Mouse (Mus musculus) C2C12 (cell line): ENCODE results near the gene Tgm1. TPM values are rescaled to one million over a fixed set of nuclear protein-coding genes. Genes with fewer than 3 reads are reported as not detected.

ENCODE experiments used
- H3K27me3 ChIP-seq: one replicate; pipeline ENCODE4 v1.6.1; 2011; ENCODE audit not compliant: control insufficient read depth, insufficient read depth, insufficient read length
- H3K36me3 ChIP-seq: one replicate; pipeline ENCODE4 v1.6.1; 2011; ENCODE audit not compliant: control insufficient read depth, insufficient read depth
- H3K4me3 ChIP-seq: one replicate; pipeline ENCODE4 v1.5.1; 2011; ENCODE audit warnings: mild to moderate bottlenecking, control low read depth; ENCODE audit not compliant: poor library complexity, insufficient read depth, severe bottlenecking
- H3K79me2 ChIP-seq: one replicate; pipeline ENCODE4 v1.6.1; 2011; ENCODE audit not compliant: control insufficient read depth, insufficient read depth
- H3K79me3 ChIP-seq: one replicate; pipeline ENCODE4 v1.6.1; 2011; ENCODE audit warnings: low read depth, control low read depth
- H3ac ChIP-seq: one replicate; pipeline ENCODE3; 2011; ENCODE audit warnings: low read depth; ENCODE audit not compliant: control insufficient read depth, insufficient read length
- CEBPB ChIP-seq: IDR thresholded peaks from one replicate; pipeline ENCODE4 v1.6.1; 2011; ENCODE audit warnings: low read depth, mild to moderate bottlenecking, control low read depth, moderate library complexity
- CTCF ChIP-seq: IDR thresholded peaks from one replicate; pipeline ENCODE4 v1.5.1; 2011; ENCODE audit not compliant: control insufficient read depth, insufficient read depth, insufficient read length
- FOSL1 ChIP-seq: IDR thresholded peaks from one replicate; pipeline ENCODE4 v1.8.0; 2011; ENCODE audit warnings: mild to moderate bottlenecking, low read length; ENCODE audit not compliant: poor library complexity, insufficient read depth, severe bottlenecking
- MAX ChIP-seq: IDR thresholded peaks from one replicate; pipeline ENCODE4 v1.6.1; 2011; ENCODE audit warnings: mild to moderate bottlenecking, control low read depth
- MYOD1 ChIP-seq: IDR thresholded peaks from one replicate; pipeline ENCODE4 v1.6.1; 2011; ENCODE audit warnings: low read depth; ENCODE audit not compliant: control insufficient read depth, insufficient read length
- MYOG ChIP-seq: IDR thresholded peaks from one replicate; pipeline ENCODE4 v1.6.1; 2011; ENCODE audit not compliant: control insufficient read depth, insufficient read length; ENCODE audit errors: extremely low read depth
- USF1 ChIP-seq: IDR thresholded peaks from one replicate; pipeline ENCODE4 v1.6.1; 2011; ENCODE audit warnings: low read depth, mild to moderate bottlenecking, control low read depth, moderate library complexity
- polyA plus RNA-seq: library from polyadenylated mRNA; unstranded; fragments of >200 nt; fragmentation: generic; extraction: Trizol; gene quantifications from one replicate; pipeline ENCODE4 v1.2.1, GENCODE M21; 2012; ENCODE audit warnings: missing spikeins

Gene Tgm1
- polyA plus RNA-seq, 1 experiment, result 0.07 TPM

- no peak overlapping the region for H3ac ChIP-seq
- TF ChIP-seq CTCF (no peak), CEBPB (no peak), MYOD1 (no peak), USF1 (no peak), FOSL1 (no peak), MAX (no peak), MYOG (no peak)
Measured at GRCm38 (mm10) chr14:55702761-55703160, 11.0 kb downstream of the Tgm1 start.

GRCm38 (mm10) chr14:55701131-55701530 is 12.6 kb downstream of the Tgm1 start:
- TF ChIP-seq USF1 (no peak), CEBPB (no peak), CTCF (no peak), FOSL1 (no peak), MAX (no peak), MYOD1 (no peak), MYOG (no peak)
- no peak overlapping the region for H3ac ChIP-seq
- H3K27me3 ChIP-seq, result peaks cover 12% of the 10 kb centered on the region
- H3K36me3 ChIP-seq, result no peaks in the 10 kb centered on the region
- no peaks in the 10 kb centered on the region for H3K79me2 ChIP-seq
- no peak overlapping the region for H3K4me3 ChIP-seq
- H3K79me3 ChIP-seq, result no peaks in the 10 kb centered on the region

More at GRCm38 (mm10) chr14:55702761-55703160, 11.0 kb downstream of the Tgm1 start:
- no peak overlapping the region for H3K4me3 ChIP-seq
- no peaks in the 10 kb centered on the region for H3K79me3 ChIP-seq
- H3K36me3 ChIP-seq, result no peaks in the 10 kb centered on the region
- no peaks in the 10 kb centered on the region for H3K79me2 ChIP-seq
- peaks cover 12% of the 10 kb centered on the region for H3K27me3 ChIP-seq

- Histone ChIP-seq H3K27me3 (peaks cover 9% of the 10 kb centered on the region), H3K79me2 (no peaks in the 10 kb centered on the region), H3ac (no peak overlapping the region), H3K4me3 (no peak overlapping the region), H3K79me3 (no peaks in the 10 kb centered on the region), H3K36me3 (no peaks in the 10 kb centered on the region)
- TF ChIP-seq CTCF, result no peak
- no peak for TF ChIP-seq FOSL1
- no peak for TF ChIP-seq MAX
- no peak for TF ChIP-seq USF1
- no peak for TF ChIP-seq MYOD1
- TF ChIP-seq CEBPB, result no peak
- no peak for TF ChIP-seq MYOG
Measured at GRCm38 (mm10) chr14:55697226-55697625, 16.5 kb downstream of the Tgm1 start.

- Histone ChIP-seq H3ac (no peak overlapping the region), H3K27me3 (no peaks in the 10 kb centered on the region), H3K4me3 (no peak overlapping the region), H3K36me3 (no peaks in the 10 kb centered on the region), H3K79me2 (no peaks in the 10 kb centered on the region), H3K79me3 (no peaks in the 10 kb centered on the region)
- TF ChIP-seq FOSL1, result no peak
- TF ChIP-seq MYOD1, result peak; percentile 82
Measured at GRCm38 (mm10) chr14:55689433-55689832, 24.3 kb downstream of the Tgm1 start.

- H3K36me3 ChIP-seq, result peaks cover 33% of the 10 kb centered on the region
- H3K27me3 ChIP-seq, result no peaks in the 10 kb centered on the region
- no peak overlapping the region for H3ac ChIP-seq
- peak overlapping the region; percentile 18 for H3K4me3 ChIP-seq
- H3K79me3 ChIP-seq, result peaks cover 7% of the 10 kb centered on the region
- TF ChIP-seq USF1 (no peak), FOSL1 (no peak), CTCF (no peak)
- peaks cover 18% of the 10 kb centered on the region for H3K79me2 ChIP-seq
Measured at GRCm38 (mm10) chr14:55682118-55682493, 31.6 kb downstream of the Tgm1 start.

- peak within 1 kb of the TSS; percentile 72 for H3ac ChIP-seq
- no peaks in the 10 kb centered on the region for H3K27me3 ChIP-seq
- peaks cover 18% of the 10 kb centered on the region for H3K79me2 ChIP-seq
- H3K36me3 ChIP-seq, result peaks cover 39% of the 10 kb centered on the region
- H3K4me3 ChIP-seq, result peak within 1 kb of the TSS; percentile 61
- TF ChIP-seq MYOG (no peak), CTCF (peak; percentile 15), MAX (no peak)
- H3K79me3 ChIP-seq, result peaks cover 7% of the 10 kb centered on the region
Measured at GRCm38 (mm10) chr14:55681160-55682117, 32.3 kb downstream of the Tgm1 start, which contains the start of gene Tinf2. TSS of gene Tinf2 (minus strand) at chr14:55681820.
